Mouse (Mus musculus) embryonic facial prominence, embryonic 10.5 days (tissue): ENCODE measurements around the gene Fcor. TPM values are rescaled to one million over a fixed set of nuclear protein-coding genes. Genes with fewer than 3 reads are reported as not detected.
A peak's percentile ranks its signal among the peaks of the same experiment; 100 is the strongest.

Experiments
- DNase-seq: peaks from one replicate; pipeline ENCODE4 v3.0.0-alpha.2; 2017; ENCODE audit warnings: low spot score
- H3K27ac ChIP-seq: fragments of 300-500 bp; sonication (generic); replicated peaks from 2 replicates; pipeline ENCODE4 v1.5.1; 2016; ENCODE audit warnings: mild to moderate bottlenecking
- H3K27me3 ChIP-seq: fragments of 300-500 bp; sonication (generic); replicated peaks from 2 replicates; pipeline ENCODE4 v1.6.1; 2016; ENCODE audit warnings: low read depth, mild to moderate bottlenecking; ENCODE audit not compliant: poor library complexity, severe bottlenecking
- H3K36me3 ChIP-seq: fragments of 300-500 bp; sonication (generic); replicated peaks from 2 replicates; pipeline ENCODE4 v1.6.1; 2016; ENCODE audit warnings: mild to moderate bottlenecking, moderate library complexity
- H3K4me1 ChIP-seq: fragments of 300-500 bp; sonication (generic); 2 replicates; pipeline ENCODE4 v1.6.1; 2016
- H3K4me3 ChIP-seq: fragments of 300-500 bp; sonication (generic); 2 replicates; pipeline ENCODE4 v1.5.1; 2016; ENCODE audit warnings: mild to moderate bottlenecking, moderate library complexity
- H3K9me3 ChIP-seq: fragments of 300-500 bp; sonication (generic); 2 replicates; pipeline ENCODE4 v1.6.1; 2016; ENCODE audit warnings: mild to moderate bottlenecking
- WGBS: fragments of 180-500 bp; shearing (Covaris S2); methylation state at CpG from one replicate; pipeline ENCODE4 v1.1.7; 2016; 5-methylcytosine and 5-hydroxymethylcytosine counted together
- polyA plus RNA-seq: library from polyadenylated mRNA; unstranded; fragments of >200 nt; fragmentation: Nextera tagmentation; extraction: Ambion mirVana; gene quantifications from 2 replicates; pipeline ENCODE4 v1.2.1, GENCODE M21; 2016

The Fcor gene
- polyA plus RNA-seq, 1 experiment from 2014 or later: 8.2 TPM

DNA sequence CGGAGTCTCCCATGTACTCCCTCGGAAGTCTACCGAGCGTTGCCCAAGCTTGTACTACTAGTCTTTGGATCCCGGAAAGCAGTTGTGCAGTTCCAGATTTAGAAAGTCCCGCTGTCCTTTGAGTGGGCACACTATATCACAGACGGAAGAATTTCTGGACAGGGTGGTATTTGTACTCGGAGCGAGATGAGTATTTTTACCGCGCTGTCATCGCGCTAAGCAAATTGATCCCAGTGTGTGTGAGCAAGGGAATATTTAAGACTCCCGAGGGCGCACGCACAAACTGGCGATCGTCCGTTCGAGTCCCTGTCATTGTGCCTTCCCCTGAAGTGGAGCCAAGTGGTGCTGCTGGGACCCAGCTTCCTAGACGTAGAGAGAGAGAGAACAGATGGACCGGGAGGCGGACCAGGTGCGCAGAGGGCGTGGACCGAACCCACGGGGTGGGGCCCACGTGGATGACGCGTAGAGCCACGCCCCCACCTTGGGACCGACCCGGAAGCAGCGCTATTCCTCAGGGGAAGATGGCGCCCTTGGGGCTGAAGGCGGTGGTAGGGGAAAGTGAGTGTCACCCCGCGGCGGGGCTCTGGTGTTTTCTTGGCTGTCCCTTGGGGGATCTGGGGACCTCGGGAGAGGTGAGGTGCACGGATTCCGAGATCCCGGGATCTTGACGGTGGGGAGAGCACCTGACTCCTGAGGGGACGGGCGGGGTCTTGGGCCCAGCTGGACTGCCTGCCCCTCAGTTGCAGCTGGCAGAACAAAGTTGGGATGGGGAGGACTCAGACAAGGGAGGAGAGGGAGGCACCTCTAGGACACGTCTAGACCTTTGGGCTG is 41.3 kb downstream of the Fcor start, which contains the start of gene Stxbp2:
TSS of gene Stxbp2 (plus strand) at position 309 of the 831 bp plus-strand sequence.
- WGBS: 6% methylated on average over 47 of the region's 47 CpGs

GRCm38 (mm10) chr8:3628014-3628413 is 44.1 kb downstream of the Fcor start:
- DNase-seq: no peak
- peaks cover 19% of the 10 kb centered on the region for H3K4me1 ChIP-seq
- 35% methylated on average over 5 of the region's 5 CpGs for WGBS
- H3K9me3 ChIP-seq: no peaks in the 10 kb centered on the region
- H3K27me3 ChIP-seq: peaks cover 33% of the 10 kb centered on the region
- H3K36me3 ChIP-seq: no peaks in the 10 kb centered on the region
- no peak overlapping the region for H3K4me3 ChIP-seq
- no peak overlapping the region for H3K27ac ChIP-seq

More for the DNA sequence above, 41.3 kb downstream of the Fcor start, which contains the start of gene Stxbp2:
- peak within 1 kb of the TSS; percentile 52 for H3K27ac ChIP-seq
- peaks cover 33% of the 10 kb centered on the region for H3K27me3 ChIP-seq
- peaks cover 12% of the 10 kb centered on the region for H3K4me1 ChIP-seq
- peak; percentile 69 for DNase-seq
- no peaks in the 10 kb centered on the region; the same call in 1 of the 2 replicates for H3K36me3 ChIP-seq
- H3K4me3 ChIP-seq: peak within 1 kb of the TSS; percentile 66
- no peaks in the 10 kb centered on the region for H3K9me3 ChIP-seq

DNA sequence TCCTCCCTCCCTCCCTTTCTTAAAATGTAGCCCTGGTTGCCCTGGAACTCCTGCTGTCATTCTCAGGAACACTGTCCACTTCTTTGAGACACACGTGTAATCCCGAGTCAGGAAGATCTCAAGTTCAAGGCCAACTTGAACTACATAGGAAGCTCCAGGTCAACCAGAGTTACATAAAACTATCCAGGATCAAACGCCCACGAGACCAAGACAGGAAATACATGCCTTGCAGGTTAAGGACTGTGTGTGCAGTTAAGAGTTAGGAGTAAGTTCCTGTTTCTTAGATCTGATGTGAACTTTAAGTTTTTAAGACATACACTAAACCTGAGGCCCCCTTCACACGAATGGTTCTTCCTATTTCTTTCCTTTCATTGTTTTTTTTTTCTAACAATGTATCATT is 45.2 kb downstream of the Fcor start:
- Histone ChIP-seq H3K36me3 (no peaks in the 10 kb centered on the region), H3K4me3 (no peak overlapping the region), H3K27ac (no peak overlapping the region), H3K27me3 (peaks cover 33% of the 10 kb centered on the region), H3K4me1 (peaks cover 24% of the 10 kb centered on the region), H3K9me3 (no peaks in the 10 kb centered on the region)
- no peak for DNase-seq
- 66% methylated on average over 5 of the region's 5 CpGs for WGBS

DNA sequence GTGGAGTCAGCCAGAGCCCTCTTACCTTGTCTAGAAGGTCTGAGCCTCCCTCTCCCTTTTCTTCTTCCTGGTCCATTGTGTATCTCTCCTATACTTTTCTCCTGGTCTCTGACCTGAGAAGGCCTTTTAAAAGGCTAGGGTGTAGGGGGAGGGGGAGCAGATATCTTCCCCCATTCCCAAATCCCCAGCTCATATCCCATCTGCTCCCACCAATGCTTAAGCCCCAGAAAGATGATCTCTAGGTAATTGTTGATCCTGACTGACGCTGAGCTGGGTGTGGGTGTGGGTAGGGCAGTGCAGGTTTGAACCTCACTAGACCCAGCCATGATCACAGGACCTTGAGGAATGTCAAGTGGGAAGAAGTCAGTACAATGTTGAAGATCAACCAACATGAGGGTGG is 46.7 kb downstream of the Fcor start, which contains the start of gene Pcp2:
TSS of gene Pcp2 (minus strand) at position 101 of the 400 bp plus-strand sequence.
- WGBS: 64% methylated on average over 1 of the region's 1 CpGs
- H3K36me3 ChIP-seq: no peaks in the 10 kb centered on the region
- peaks cover 21% of the 10 kb centered on the region for H3K27me3 ChIP-seq
- no peaks in the 10 kb centered on the region for H3K9me3 ChIP-seq
- no peak within 1 kb of the TSS for H3K4me3 ChIP-seq
- DNase-seq: no peak
- peaks cover 15% of the 10 kb centered on the region for H3K4me1 ChIP-seq
- H3K27ac ChIP-seq: no peak within 1 kb of the TSS

DNA sequence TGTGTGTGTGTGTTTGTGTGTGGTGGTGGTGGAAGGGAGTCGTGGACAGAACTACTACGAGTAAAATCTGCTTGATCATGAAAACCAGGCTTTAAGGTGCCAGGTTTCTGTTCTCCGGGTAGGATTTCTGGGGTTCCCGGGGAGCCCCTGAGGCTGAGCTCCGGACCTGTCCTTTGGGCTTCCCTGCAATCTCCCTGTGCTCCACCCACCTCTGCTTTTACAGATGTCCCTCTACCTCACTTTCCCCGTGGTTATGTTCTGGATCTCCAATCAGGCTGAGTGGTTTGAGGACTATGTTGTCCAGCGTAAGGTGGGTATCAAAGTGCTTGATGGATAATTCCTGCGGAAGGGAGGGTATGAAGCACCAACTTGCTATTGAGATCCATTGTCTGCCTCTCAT is 50.0 kb downstream of the Fcor start:
- no peaks in the 10 kb centered on the region for H3K27me3 ChIP-seq
- peaks cover 19% of the 10 kb centered on the region for H3K36me3 ChIP-seq
- H3K4me1 ChIP-seq: peaks cover 27% of the 10 kb centered on the region
- no peaks in the 10 kb centered on the region for H3K9me3 ChIP-seq
- H3K4me3 ChIP-seq: peak overlapping the region; percentile 97
- 64% methylated on average over 8 of the region's 8 CpGs for WGBS
- no peak overlapping the region for H3K27ac ChIP-seq
- DNase-seq: no peak

GRCm38 (mm10) chr8:3621199-3621970 is 50.8 kb downstream of the Fcor start, which contains the start of the genes Xab2 and Pet100:
TSS of gene Xab2 (minus strand) at chr8:3621316.
TSS of gene Pet100 (plus strand) at chr8:3621548.
- H3K36me3 ChIP-seq: peaks cover 25% of the 10 kb centered on the region
- peak; percentile 100 for DNase-seq
- under 1% methylated on average over 37 of the region's 37 CpGs for WGBS
- no peaks in the 10 kb centered on the region for H3K27me3 ChIP-seq
- H3K9me3 ChIP-seq: no peaks in the 10 kb centered on the region
- peak within 1 kb of the TSS; percentile 97 for H3K4me3 ChIP-seq
- H3K27ac ChIP-seq: peak within 1 kb of the TSS; percentile 75
- H3K4me1 ChIP-seq: peaks cover 27% of the 10 kb centered on the region

Other genes with a start within 250 kb of the Fcor start
- gene Pex11g, start 204.7 kb downstream of the Fcor start, polyA plus RNA-seq: 4.1 and 4.8 TPM in 2 replicates
- 0.10 TPM in 1 of 2 replicates, not detected in the other for gene Tex45, start 201.5 kb downstream of the Fcor start, polyA plus RNA-seq
- gene Zfp358, start 179.2 kb downstream of the Fcor start, polyA plus RNA-seq: 68.4 and 70.8 TPM in 2 replicates
- 63.2 and 65.0 TPM in 2 replicates for gene Mcoln1, start 171.9 kb downstream of the Fcor start, polyA plus RNA-seq
- gene Pnpla6, start 157.0 kb downstream of the Fcor start, polyA plus RNA-seq: 20.7 and 24.8 TPM in 2 replicates
- 6.8 and 7.1 TPM in 2 replicates for gene C330021F23Rik, start 104.4 kb downstream of the Fcor start, polyA plus RNA-seq
- 9.5 and 10.9 TPM in 2 replicates for gene Camsap3, start 85.1 kb downstream of the Fcor start, polyA plus RNA-seq
- gene Xab2, start 51.0 kb downstream of the Fcor start, polyA plus RNA-seq: 75.5 and 77.6 TPM in 2 replicates
- 85.2 and 88.9 TPM in 2 replicates for gene Pet100, start 50.8 kb downstream of the Fcor start, polyA plus RNA-seq
- gene Pcp2, start 46.8 kb downstream of the Fcor start, polyA plus RNA-seq: 1.1 and 1.7 TPM in 2 replicates
- 41.9 and 42.0 TPM in 2 replicates for gene Stxbp2, start 41.4 kb downstream of the Fcor start, polyA plus RNA-seq
- gene Retn, start 16.6 kb downstream of the Fcor start, polyA plus RNA-seq: 0.24 and 0.39 TPM in 2 replicates
- gene Mcemp1, start 6.6 kb downstream of the Fcor start, polyA plus RNA-seq: 0.12 TPM in 1 of 2 replicates, not detected in the other
- 44.6 and 46.8 TPM in 2 replicates for gene Trappc5, start 3.9 kb upstream of the Fcor start, polyA plus RNA-seq
- gene Fcer2a, start 21.8 kb upstream of the Fcor start, polyA plus RNA-seq: 0.32 and 0.36 TPM in 2 replicates
- gene Clec4g, start 48.3 kb upstream of the Fcor start, polyA plus RNA-seq: 0.16 and 0.20 TPM in 2 replicates
- not detected in 2 replicates for gene Cd209a, start 76.6 kb upstream of the Fcor start, polyA plus RNA-seq
- not detected in 2 replicates for gene Cd209e, start 181.9 kb upstream of the Fcor start, polyA plus RNA-seq
- gene Cd209d, start 206.2 kb upstream of the Fcor start, polyA plus RNA-seq: not detected in 2 replicates